24 mouse cellular contexts compared by ENCODE assay signal in the genomic region with DNA sequence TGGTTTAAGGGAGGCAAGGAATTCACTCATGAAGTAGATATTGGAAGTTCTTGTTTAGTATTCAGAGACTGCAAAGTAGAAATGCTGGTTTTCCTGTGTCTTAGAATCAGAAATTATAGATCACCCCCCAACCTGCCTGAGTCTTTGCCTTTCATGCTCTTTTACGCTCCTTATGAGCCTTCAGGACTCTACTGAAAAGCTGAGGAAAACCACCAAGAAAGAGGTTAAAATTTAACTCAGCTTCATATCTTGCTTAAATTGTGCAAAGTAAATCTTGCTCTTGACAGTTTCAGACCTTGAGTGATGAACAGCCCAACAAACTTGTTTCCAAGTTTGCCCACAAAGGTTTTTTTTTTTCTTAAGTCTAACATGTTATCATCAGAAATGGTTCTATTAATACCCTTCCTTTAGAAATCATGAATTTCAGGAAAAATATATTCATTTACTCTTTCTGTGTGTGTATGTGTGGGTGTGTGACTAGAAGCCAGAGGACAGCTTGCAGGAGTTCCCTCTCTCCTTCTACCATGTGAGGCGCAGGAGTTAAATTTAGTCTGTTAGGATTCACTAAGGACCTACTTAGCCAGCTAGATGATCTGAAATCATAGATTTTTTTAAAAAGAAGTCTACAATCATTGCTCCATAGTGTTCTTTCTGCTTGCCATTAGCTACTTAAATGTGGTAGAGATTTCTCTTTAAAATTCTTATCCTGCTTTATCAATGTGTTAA. TPM values are rescaled to one million over a fixed set of nuclear protein-coding genes. Genes with fewer than 3 reads are reported as not detected.
DNase-seq lines count a peak whose midpoint lies in the region; ATAC-seq and TF ChIP-seq lines count a peak whose summit lies in the region.
"Had no signal": no experiment of that assay in that cellular context is flagged by ENCODE, and none has a peak within 500 bp of the region (broad histone marks: within the 10 kb centered on the region; RNA-seq: fewer than 3 reads in every experiment).

No protein-coding gene starts in this region.

- no peak for TF ChIP-seq CTCF in lung, adult 2 months (IDR thresholded peaks at IDR 0.05; ENCODE audit: insufficient read depth, low read length)

- H3K9ac ChIP-seq in lung, embryonic 15.5 days: no peak overlapping the region
- no peak overlapping the region for H3K9ac ChIP-seq in stomach, embryonic 15.5 days
- H3K9ac ChIP-seq: embryonic facial prominence, embryonic 12.5 days; embryonic facial prominence, embryonic 15.5 days; forebrain, postnatal 0 days; hindbrain, embryonic 12.5 days; hindbrain, embryonic 15.5 days had no signal

- 76% methylated on average over 2 of the region's 2 CpGs for WGBS in lung, embryonic 15.5 days
- WGBS in lung, adult 2 months: 92% methylated on average over 2 of the region's 2 CpGs
- 72% methylated on average over 2 of the region's 2 CpGs for WGBS in stomach, embryonic 15.5 days

- no peaks in the 10 kb centered on the region for H3K27me3 ChIP-seq in lung, embryonic 15.5 days
- H3K27me3 ChIP-seq in stomach, embryonic 15.5 days (replicated peaks): no peaks in the 10 kb centered on the region
- H3K27me3 ChIP-seq: embryonic facial prominence, embryonic 12.5 days; embryonic facial prominence, embryonic 15.5 days; hindbrain, embryonic 12.5 days; hindbrain, embryonic 15.5 days had no signal

- H3K4me2 ChIP-seq in lung, embryonic 15.5 days: no peak overlapping the region
- no peak overlapping the region for H3K4me2 ChIP-seq in stomach, embryonic 15.5 days
- H3K4me2 ChIP-seq: embryonic facial prominence, embryonic 12.5 days; embryonic facial prominence, embryonic 15.5 days; heart, embryonic 11.5 days; hindbrain, embryonic 12.5 days; hindbrain, embryonic 15.5 days had no signal

- H3K9me3 ChIP-seq in lung, embryonic 15.5 days: no peaks in the 10 kb centered on the region
- no peaks in the 10 kb centered on the region for H3K9me3 ChIP-seq in stomach, embryonic 15.5 days
- H3K9me3 ChIP-seq: embryonic facial prominence, embryonic 12.5 days; embryonic facial prominence, embryonic 15.5 days; hindbrain, embryonic 12.5 days; hindbrain, embryonic 15.5 days had no signal

- TF ChIP-seq POLR2A in lung, adult 2 months (IDR thresholded peaks at IDR 0.05; ENCODE audit: borderline replicate concordance, extremely low read depth, low read depth, low read length): no peak

- 0 out of 2 replicates have a peak overlapping the region, but pooled peaks have one; percentile 3 for H3K27ac ChIP-seq in lung, embryonic 15.5 days
- H3K27ac ChIP-seq in stomach, embryonic 15.5 days: peak overlapping the region; percentile 31; the same call in 1 of the 2 replicates
- H3K27ac ChIP-seq: embryonic facial prominence, embryonic 12.5 days; embryonic facial prominence, embryonic 15.5 days; gastrocnemius, adult 2 months; hindbrain, embryonic 12.5 days; hindbrain, embryonic 15.5 days had no signal

- no peak overlapping the region for H3K4me3 ChIP-seq in lung, embryonic 15.5 days
- H3K4me3 ChIP-seq in lung, adult 2 months (replicated peaks; ENCODE audit: extremely low read depth, low read depth, low read length): no peak overlapping the region
- H3K4me3 ChIP-seq in stomach, embryonic 15.5 days (replicated peaks): no peak overlapping the region
- H3K4me3 ChIP-seq: embryonic facial prominence, embryonic 12.5 days; embryonic facial prominence, embryonic 15.5 days; gastrocnemius, adult 2 months; hindbrain, embryonic 12.5 days; hindbrain, embryonic 15.5 days had no signal

- H3K4me1 ChIP-seq in lung, embryonic 15.5 days: peaks cover 23% of the 10 kb centered on the region
- H3K4me1 ChIP-seq in lung, adult 2 months (ENCODE audit: control insufficient read depth, insufficient read depth, low read length): peaks cover 2% of the 10 kb centered on the region; the same call in 1 of the 2 replicates
- no peaks in the 10 kb centered on the region; the same call in 1 of the 2 replicates for H3K4me1 ChIP-seq in stomach, embryonic 15.5 days
- H3K4me1 ChIP-seq: embryonic facial prominence, embryonic 12.5 days; embryonic facial prominence, embryonic 15.5 days; hindbrain, embryonic 12.5 days; hindbrain, embryonic 15.5 days had no signal

- H3K36me3 ChIP-seq in lung, embryonic 15.5 days: no peaks in the 10 kb centered on the region
- no peaks in the 10 kb centered on the region for H3K36me3 ChIP-seq in stomach, embryonic 15.5 days
- H3K36me3 ChIP-seq: embryonic facial prominence, embryonic 12.5 days; hindbrain, embryonic 12.5 days; hindbrain, embryonic 15.5 days had no signal

- ATAC-seq in lung, embryonic 15.5 days (ENCODE audit: borderline replicate concordance, extremely low read depth, low FRiP score, low TSS enrichment): no peak
- ATAC-seq in stomach, embryonic 15.5 days (ENCODE audit: insufficient read depth, low FRiP score, low read depth): no peak
- ATAC-seq: CD4-positive, CD25-positive, alpha-beta regulatory T cell, adult 4 months; forebrain, embryonic 14.5 days; forebrain, postnatal 0 days had no signal

- DNase-seq in kidney, adult 9 months: peak; percentile 13
- DNase-seq in kidney, adult 11 months: no peak
- no peak for DNase-seq in lung, adult 2 months
- peak; percentile 48 for DNase-seq in yolk sac, embryonic 10.5 days (ENCODE audit: low spot score)
- no peak for DNase-seq in cerebellum, postnatal 4 days (ENCODE audit: low spot score in 2 of 2)
- DNase-seq: adrenal gland, adult 2 months; adrenal gland, postnatal 14 days; cerebellum, adult 11-12 months; cerebellum, adult 8-10 months; cerebellum, postnatal 10 days; cerebellum, postnatal 36 days; forebrain, postnatal 0 days; gastrocnemius, adult 2 months; gastrocnemius, postnatal 14 days; heart, adult 11 months had no signal

RNA-seq across cellular contexts. Expression of a gene that starts 14.0 kb away (rescaled TPM):
- polyA plus RNA-seq in lung, embryonic 15.5 days (2015; fragmentation: Nextera tagmentation; extraction: Ambion mirVana): 100 and 102 TPM in 2 replicates
- 25.2 and 30.4 TPM in 2 replicates for polyA plus RNA-seq in lung, adult 2 months (2012; rRNA removed)
- 113 and 131 TPM in 2 replicates for polyA plus RNA-seq in stomach, embryonic 15.5 days (2015; fragmentation: Nextera tagmentation; extraction: Ambion mirVana)
- polyA plus RNA-seq: CD4-positive, CD25-positive, alpha-beta regulatory T cell, adult 4 months had no signal

Comparison
In these comparisons a context has a peak if more than half of its experiments do, and no peak if none do; other contexts are left out.
1. DNase-seq: peak in kidney, adult 9 months (single experiment) and yolk sac, embryonic 10.5 days (single experiment); none in kidney, adult 11 months (single experiment), lung, adult 2 months (single experiment) and cerebellum, postnatal 4 days (0 of 2).